Mouse (Mus musculus) CD4-positive naive resting alpha-beta T cell, adult 57 days (primary cell): ENCODE measurements around the gene Zranb1. TPM values are rescaled to one million over a fixed set of nuclear protein-coding genes. Genes with fewer than 3 reads are reported as not detected.

Source experiments
- total RNA-seq: library from RNA; stranded (reverse); gene quantifications from one replicate; pipeline ENCODE4 v1.2.4, GENCODE M21; 2023

The Zranb1 gene
- total RNA-seq, result 37.5 TPM

DNA sequence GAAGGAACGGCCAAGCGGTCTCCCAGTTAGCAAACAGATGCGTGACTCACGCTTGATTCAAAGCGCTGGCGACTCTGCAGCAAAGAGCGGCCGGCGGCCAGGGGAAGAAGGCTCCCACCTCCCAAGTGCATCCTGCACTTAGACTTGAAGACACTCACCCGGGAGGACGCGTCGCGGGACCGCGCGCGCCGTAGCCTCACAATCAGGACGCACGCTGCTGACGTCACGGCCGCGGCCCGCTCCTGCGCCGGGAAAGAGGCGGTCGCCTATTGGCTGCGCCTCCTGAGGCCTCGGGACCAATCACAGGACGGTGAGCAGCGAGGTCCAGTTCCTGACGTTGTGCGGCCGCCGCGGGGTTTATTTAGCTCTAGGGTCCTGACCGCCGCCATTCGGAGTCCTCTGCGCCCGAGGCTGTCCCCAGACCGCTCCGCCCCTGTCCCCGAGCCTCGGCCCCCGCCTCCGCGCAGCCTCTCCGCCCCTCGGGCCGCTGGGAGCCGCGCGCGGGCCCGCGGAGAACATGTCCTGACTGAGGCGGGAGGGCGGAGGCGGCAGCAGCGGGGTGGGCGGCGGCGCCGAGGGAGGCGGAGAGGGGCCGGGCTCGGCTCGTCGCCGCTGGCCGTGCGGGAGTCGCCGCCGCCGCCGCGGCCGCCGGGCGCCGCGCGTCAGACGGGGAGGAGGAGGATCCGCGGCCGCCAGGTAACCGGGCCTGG, at the start of gene Zranb1:
Zranb1 (plus strand) TSS at position 293 of the 710 bp plus-strand sequence.

Other genes starting within 250 kb of the Zranb1 start
- 118 TPM for gene Fam53b, start 117.3 kb upstream of the Zranb1 start, total RNA-seq
- gene Eef1akmt2, start 78.5 kb upstream of the Zranb1 start, total RNA-seq, result 37.0 TPM
- 34.6 TPM for gene Abraxas2, start 71.9 kb upstream of the Zranb1 start, total RNA-seq
- gene Fgfr2, start 192.2 kb downstream of the Zranb1 start, total RNA-seq, result not detected
- 1.5 TPM for gene Ctbp2, start 193.2 kb downstream of the Zranb1 start, total RNA-seq